Mouse (Mus musculus): ENCODE measurements around the gene Lrrc1.
"Not testable (repeated sequence)": the region's sequence is repeated elsewhere in the genome, so short reads cannot be mapped to it uniquely, and the experiment has no call there.

The Lrrc1 gene

DNA sequence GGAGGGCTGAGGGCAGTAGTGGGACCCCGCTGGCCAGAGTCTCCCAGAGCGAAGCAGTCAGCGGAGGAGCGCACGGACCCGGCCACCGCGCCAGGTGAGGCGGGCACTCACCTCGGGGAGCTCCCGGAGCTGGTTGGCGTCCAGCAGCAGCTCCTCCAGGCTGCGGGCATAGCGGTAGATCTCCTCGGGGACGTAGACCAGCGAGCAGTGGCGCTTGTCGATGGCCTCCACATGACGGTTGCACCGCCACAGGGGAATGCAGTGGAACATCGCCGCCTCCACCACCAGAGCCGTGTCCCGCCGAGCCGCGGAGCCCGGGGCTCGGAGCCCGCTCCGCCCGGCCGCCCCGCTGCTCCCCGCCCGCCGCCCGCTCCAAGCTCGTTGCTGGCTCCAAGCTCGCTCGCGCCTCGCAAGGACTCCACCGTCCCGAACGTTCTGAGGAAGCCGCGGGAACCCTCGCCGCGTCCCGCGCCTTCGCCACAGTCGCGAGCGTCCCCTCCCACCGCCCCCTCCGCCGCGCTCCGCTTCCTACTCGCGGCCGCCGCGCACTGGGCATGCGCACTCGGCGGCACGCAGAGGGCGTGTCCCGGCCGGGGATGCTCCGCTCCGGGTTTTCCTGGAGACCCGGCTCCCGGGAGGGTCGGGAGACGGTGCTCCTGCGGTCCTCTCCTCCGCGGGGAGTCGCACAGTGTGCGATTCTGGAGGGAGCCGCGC, at the start of gene Lrrc1:
Gene Lrrc1 (minus strand): TSS at position 517 of the 714 bp plus-strand sequence.
- DNase-seq, result peak; percentile 93

DNA sequence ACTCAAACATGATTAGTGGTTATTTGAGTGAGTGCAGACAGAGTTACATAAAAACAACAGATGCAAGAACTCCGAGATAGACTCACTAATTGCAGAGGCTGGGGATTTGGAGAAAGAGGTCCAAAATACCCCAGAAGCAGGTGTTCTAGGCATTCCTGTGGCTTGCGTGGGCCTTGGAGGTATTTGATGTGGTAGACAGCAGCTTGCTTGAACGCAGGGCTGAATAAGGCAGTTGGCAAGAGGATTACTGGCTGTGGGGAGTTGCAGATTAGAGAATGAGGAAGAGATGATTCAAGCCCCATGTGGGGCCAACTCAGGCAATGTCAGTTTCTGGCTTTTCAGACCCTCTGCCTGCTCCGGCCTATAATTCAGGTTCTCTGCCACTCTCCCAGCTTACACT, 47.8 kb upstream of the Lrrc1 start:
- DNase-seq, result peak; percentile 79

DNA sequence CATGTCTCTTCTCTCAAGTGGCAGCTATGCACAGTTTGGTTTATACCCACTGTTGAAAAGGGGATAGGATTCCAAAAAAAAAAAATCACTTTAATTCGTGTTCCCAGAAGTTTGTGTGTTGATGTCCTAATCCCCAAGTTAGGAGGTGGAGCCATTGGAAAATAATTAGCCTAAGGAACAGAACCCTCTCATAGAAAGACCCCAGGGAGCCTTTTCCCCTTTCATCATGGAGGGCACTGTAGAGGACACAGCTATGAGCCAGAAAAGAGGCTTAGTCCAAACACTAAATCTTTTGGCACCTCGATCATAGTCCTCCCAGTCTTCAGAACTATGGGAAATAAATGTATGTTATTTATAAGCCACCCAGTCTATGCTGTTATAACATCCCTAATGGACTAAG, 44.8 kb upstream of the Lrrc1 start:
- no peak for DNase-seq

DNA sequence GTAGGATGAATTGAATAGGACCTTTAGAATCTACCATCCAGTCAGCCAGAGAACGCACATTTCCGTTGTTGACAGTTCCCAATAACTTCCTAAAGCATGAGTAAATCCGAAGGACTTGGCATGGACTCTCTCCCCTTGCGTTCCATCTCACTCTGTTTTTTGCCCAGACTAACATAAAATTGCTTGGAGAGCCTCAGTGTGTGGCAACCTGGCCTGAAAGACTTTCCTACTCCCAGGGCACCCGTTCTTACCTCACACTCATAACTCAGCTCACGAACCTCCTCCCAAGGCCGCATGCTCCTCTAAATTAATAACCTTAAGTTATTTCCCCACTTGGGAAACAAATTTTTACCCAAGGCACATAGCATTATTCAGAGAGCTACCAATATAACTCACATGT, 42.9 kb upstream of the Lrrc1 start:
- no peak for DNase-seq

DNA sequence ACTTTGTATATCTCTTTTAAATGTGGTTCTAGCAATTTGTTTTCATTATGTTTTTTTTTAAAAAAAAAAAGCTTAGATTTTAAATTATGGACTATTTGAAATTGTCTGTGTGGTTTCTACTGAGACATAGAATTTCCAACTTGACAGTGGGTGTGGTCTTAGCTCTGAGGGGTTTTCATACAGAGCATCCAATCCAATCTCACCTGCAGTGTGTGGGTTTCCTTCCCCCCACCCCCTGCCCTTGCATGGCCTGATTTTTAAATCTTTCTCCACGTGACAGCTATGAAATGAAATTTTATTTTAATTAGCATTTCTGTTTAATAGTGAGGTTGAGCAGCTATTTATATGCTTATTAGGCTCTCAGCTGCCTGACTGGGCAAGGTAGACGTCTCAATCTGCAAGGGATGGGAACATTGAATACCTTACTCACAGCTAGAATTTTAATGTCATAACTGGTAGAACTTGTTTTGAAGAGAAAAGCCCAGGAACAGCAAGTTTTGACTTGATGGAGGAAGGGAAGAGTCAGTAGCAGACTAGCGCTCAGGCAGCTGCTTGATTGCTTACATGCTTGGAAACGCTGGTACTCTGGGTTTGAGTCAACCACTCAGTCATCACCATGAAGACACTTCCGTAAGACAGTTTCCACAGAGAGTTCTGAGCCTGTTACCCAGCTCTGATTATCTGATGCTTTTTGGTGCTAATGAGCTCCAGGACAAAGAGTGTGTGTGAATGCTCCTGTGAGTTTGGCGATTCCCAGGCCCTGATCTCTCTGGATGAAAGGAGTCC, 42.3 kb upstream of the Lrrc1 start:
- DNase-seq, result no peak

DNA sequence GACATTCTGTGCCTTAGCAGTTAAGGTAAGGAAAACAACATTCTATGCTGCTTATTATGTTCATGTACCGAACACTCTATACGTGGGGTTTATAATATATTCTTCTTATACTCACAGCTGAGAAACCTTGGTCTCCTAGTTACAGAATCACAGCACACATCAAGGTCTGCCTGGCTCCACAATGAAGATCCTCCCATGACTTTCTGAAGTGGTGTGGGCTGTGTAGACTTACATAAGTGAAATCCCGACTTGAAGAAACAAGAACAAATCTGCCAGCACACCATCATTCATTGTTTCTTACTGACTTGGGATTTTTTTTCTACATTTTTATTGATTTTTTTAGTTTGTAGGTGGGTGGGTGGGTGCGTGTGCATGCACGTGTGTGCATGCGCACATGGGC, 40.1 kb upstream of the Lrrc1 start:
- DNase-seq, result no peak

DNA sequence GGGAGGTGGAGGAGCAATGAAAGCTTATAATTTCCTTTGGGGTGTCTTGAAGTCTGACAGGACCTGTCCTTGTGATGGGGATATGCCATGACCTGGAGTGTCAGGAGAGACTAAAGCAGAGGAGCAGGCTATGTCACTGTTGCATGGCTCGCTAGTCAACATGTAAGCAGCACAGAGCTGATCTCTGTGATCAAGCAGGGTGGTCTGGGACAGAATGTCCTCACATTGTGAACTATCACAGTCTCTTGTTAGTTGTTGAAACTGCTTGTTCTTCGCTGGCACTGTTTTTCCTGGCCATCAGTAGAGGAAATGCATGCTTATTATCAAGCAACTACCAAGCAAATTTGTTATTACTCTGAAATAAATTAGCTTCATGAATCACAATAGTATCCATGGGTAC, 38.6 kb upstream of the Lrrc1 start:
- no peak for DNase-seq

DNA sequence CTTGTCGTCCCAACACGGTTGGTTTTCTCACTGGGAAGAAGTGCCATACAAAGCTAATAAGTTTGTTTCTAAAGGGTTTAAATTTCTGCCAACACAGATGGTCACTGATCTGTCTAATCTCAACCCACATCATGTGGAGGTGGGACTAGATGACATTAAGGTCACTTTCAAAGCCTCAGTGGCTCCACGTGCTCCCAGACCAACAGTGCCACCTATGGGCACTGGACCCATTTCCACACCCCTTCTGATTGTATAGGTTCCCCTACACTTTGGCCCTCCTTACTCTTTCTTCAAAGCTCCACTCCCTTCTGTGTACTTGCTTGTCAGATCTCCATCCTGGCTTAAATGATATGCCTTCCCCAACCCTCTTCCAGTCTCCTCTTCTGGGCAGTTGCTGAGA, 35.2 kb upstream of the Lrrc1 start:
- DNase-seq, result no peak

DNA sequence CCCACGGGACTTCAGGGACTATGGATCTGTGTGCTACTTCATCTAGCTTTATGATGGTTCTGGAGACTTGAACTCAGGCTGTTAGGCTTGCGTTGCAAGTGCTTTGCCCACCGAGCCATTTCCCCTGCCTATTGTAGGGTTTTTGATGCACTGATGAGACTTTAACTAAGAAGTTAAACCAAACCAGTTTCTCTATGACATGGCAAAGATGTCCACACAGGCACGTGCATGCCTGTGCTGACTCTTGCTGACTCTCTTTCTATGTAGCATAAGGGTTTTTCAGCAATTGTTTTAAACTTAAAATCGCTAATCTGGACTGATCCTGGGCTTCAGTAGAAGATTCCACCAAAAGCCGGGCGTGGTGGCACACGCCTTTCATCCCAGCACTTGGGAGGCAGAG, 33.3 kb upstream of the Lrrc1 start:
- no peak for DNase-seq

DNA sequence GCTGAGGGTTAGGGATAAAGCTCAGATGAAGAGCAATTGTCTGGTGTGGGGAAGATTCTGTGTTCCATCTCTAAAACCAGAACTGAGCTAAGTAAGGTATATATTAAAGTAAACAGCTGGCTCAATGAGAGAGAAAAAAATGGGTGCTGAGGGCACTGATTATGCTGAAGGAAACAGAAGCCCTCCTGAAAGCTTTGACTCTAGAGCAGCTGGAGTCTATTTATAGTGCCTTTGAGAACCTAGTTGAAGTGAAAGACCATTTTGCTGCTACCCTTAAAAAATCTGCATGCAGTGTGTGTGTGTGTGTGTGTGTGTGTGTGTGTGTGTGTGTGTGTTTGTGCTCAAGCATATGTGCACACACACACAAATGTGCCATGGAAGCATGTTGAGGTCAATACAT, 32.7 kb upstream of the Lrrc1 start:
- DNase-seq, result no peak

DNA sequence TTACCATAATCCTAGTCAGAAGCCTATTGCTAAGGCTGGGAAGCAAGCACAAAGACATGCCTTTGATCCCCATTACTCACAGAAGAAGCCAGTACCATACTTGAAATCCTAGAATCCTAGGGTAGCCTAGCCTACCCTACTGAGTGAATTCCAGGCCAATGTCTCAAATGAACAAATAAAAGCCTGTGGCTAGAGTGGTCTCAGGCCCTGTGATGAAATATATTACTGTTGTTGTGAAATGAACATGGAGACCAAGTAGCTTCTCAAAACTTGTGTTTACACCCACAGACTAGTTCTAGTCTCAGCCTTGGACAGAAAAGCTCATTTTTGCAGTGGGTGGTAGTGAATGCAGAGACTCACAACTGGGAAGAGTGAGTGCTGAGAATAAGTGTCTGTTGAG, 31.6 kb upstream of the Lrrc1 start:
- DNase-seq, result no peak

DNA sequence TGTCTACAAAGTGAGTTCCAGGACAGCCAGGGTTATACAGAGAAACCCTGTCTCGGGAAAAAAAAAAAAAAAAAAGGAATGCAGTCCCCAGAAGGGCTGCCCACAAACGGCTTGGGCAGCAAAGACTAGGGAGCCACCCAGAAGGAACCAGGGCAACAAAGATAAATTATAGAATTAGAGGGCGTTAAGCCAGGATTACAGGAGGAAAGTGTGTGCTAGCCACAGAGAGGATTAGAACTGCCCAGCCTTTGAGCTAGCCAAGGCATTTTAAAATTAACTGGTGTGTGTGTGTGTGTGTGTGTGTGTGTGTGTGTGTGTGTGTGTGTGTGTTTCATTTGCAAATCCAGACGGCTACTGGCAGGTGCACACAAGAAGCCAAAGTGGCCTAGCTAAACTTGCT, 30.3 kb upstream of the Lrrc1 start:
- not testable (repeated sequence) for DNase-seq

DNA sequence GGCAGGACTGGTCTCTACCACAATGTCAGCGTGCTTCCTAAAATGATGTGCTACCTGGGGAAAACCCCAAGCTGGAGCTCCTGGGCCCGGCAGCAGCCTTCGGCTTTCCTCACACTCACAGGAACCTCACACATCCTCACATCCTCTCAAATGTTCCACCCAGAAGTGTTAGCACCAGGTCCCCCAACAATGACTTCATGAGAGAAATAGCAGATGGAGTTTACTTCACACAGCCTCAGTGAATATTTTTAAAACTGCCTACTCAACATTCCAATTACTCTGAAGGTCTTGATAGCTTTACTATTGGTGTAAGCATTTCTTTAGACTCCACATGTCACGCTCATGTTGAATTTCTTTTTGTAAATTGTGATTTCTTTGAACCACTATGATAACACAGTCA, 27.2 kb upstream of the Lrrc1 start:
- no peak for DNase-seq

DNA sequence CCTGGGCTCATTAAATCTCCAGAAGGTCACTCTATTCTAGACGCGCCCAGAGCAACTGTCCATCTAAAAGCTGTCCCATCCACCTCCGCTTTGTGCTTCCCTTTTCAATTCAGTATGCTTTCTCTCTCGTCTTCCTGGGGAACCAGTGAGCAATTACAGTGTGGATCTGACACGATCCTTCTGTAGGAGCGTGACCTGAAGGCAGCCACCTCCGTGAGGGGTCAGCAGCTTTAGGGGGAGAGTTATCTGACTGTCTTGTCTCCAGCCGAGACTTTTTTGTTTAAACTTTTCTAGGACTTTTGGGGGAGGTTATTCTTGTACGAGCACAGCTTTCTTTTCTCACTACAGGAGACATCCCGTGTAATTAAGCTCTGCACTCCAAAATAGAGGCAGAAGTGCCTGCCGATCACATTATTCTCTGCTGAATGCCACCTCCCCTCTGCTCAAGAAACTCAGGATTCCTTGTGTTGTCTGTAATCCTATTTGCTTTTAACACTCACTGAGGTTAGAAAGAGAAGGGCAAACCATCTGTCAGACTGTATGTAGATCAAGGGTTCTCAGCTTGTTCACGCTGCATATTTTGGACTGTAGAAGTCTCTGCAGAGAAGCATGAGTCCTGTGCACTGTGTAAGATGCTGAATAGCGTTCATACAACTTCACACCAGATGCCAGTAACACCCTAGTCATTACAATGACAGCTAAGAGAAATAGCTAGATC, 24.3 kb upstream of the Lrrc1 start:
- DNase-seq, result no peak

DNA sequence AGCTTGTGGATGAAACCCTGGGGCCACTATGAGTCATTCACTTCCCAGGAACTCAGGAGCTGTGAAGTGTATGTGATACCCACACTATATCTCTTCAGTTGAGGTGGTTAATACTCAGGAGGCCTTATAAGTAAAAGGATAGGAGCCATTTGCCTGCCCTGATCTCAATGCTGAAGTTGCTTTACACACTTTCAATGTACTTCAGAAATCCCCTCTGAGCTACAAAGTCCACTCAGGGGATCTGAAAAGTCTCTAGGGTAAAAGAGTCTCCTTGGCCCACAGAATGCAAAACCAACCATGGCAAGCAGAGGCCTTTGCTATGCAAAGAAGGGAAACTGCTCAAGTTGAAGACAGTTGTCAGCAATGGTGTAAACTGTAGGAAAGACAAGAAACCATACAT, 17.2 kb upstream of the Lrrc1 start:
- no peak for DNase-seq

DNA sequence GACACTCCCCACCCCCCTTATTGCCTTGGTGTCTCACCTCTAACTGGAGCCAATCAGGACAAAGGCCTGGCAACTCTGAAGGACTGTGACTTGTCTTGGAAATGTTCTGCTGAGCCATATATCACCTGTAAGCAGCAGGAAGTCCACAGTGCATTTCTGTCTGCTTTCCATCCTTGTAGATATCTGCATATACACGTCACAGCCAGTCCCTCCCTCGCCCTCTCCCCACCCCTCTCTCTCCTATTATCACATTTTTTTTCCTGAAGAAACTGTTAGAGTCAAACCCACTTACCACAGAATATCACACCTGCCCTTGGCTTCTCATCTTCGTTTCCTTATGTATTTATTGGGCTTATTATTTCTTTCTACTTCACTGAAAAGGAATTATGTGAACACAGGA, 13.3 kb upstream of the Lrrc1 start:
- no peak for DNase-seq

DNA sequence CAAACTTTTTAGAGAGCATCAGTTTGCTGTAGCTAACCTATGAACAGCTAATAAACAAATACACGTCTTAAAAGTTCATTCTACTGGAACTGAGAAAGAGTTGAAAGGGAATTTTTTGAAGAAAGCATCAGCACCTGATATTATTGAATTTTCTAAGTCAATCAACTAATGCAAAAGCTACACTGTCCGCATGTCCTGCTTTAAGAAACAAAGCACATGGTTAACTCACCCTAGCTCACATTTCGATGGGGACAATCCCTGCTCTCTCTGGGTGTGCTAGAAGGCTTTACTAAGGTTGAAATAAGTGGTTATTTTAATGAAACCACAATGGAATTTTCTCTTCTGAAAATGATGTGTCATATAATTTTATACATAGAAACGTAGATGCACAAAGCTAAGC, 12.5 kb upstream of the Lrrc1 start:
- no peak for DNase-seq

DNA sequence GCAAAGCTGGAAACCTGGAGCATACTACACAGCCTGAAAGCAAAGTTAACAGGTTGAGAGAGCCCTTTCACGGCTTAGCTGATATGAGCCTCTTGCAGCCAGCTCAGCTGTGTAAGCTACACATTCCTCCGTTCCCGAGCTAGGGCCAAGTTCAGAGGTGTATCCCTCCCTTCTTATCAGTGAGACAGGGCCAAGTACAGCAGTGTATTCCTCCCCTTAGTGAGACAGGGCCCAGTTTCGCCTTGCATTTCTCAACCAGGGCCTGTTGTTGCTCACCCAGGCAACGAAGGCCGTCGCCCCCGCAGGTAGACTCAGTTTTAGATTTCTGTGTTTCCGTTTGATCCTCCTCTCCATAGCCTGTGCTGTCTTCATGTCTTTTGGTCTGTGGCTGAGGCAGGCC, 11.8 kb upstream of the Lrrc1 start:
- no peak for DNase-seq

DNA sequence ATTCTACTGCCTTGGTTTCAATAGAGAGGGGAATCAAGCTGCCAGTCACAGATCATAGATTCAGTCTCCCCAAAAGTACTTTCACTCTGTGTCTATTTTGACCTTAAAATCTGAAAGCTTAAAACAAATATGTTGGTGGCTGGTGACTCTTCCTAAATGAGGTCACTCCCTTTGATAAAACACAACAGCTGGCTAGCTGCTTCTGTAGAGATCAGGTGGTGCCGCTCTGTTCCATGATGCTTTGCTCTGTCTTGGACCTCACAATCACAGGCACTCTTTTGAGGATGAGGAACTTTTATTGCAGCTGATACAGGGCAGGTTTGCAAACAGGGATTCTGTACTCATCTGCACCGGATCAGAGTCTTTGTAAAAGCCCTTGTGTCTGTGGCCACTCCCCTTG, 8.8 kb upstream of the Lrrc1 start:
- no peak for DNase-seq

DNA sequence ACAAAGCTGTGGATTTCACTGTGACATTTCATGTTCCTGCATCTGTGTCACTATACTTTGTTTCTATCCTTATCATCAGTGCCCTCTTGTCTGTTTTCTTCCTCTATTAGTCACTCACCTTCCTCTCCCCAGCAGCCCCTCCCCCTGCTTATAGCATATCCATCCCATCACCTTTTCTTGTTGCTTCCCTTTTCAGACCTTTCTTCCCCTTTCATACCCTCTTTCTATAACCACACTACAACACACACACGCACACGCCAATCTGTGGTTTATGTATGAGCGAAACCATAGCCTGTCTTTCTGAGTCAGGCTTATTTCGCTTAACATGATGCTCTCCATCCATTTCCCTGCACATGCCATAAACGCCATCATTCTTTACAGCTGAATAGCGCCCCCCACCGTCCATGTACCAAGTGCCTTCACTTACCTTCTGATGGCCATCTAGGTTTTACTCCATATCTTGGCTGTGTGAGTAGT, 6.4 kb upstream of the Lrrc1 start:
- DNase-seq, result peak; percentile 36

DNA sequence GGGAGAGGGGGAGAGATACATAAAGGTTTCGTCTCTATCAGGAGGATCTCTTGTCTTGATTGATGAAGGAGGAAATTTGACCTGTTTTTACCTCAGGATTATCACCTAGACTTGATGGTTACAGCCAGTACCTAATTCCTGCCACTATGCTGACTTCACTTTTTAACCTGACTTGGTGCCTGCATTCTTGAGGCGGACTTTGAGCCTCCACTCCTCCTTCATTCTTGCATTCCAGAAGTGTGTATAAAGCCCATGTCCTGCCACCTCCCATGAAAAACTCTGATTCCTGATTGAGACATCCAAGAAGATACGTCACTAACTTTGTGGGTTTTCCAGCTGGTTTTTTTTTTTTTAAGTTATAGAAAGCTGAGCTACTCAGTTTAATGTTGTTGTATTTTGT, 1.3 kb upstream of the Lrrc1 start:
- DNase-seq, result no peak

DNA sequence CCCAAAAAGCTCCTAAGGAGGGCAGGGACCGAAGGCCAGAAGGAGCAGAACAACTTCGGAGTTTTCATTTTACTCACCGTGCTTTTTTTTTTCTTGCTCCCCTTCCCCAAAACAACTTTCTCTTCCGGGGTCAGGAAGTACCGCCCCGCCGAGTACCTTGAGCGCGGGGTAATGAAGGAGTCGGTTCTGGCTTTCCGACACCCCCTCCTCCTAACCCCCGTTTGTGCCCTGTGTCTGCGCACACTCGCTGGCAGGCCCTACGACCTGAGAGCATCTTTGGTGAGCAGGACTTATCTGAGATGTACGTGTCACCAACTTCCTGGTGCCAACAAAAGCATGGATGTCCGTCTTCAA, 375 bp upstream of the Lrrc1 start:
- no peak for DNase-seq

DNA sequence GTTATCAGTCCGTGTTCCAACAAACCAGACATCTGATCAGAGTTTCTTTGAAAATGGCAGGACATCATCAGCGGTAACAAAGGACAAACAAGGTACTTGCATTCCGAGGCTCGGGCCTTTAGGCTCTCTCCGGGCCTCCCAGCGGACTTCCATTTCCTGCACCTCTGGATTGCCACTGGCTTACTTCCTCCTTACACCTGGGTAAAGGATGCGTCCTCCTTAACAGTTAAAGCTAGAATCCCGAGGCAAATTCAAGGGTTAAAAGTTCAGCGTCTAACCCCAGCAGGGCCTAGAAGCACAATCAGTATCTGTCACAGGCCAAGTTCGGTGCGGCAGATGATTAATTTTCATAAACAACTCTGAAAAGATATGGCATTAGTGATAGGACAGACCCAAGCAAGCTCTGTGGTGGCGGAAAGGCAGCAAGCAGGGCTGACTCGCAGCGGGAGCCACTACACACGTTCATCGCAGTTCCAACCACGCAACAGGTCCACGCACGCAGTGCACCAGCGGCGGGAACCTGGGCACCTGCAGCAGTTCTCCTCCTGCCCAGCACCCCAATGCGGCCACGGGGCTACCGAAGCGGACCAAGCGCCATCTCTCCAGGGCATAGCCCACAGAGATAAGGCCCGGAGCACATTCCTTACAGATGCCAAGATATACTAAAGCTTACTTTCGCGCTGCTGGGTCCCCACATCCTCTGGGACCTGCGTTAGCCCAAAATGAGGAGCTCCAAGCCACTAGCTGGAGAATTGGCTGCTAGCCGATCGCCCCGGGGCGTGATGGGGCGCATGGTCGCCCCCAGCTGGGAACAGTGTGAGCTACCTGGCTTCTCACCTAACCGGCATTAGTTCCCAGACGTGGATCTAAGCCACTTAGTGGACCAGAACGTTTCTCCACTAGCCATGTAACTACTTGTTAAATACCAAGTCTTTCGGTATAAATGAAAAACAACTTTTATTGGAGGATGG, 1.0 kb downstream of the Lrrc1 start:
- peak; percentile 80 for DNase-seq

All from thymus, postnatal 14 days (tissue).